Mouse (Mus musculus): ENCODE data around the gene Hp.

Gene Hp

DNA sequence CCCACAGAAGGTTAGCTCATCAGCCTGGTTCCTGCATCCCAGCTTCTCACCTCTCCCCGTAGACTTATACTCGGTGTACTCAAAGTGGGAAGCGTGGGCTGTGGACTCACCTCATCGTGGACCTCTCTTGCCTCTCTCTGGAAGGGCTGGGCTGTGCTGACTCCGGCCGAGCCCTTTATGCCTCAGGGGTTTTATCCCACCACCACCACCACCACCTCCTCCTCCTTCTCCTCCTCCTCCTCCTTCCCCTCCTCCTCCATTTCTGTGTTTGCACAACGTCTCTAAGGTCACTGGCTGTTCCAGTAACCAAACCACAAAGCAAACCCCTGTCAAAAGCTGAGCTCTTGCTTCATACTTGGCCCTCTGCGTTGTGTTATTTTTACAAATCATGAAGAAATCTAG, at the start of gene Hp:
Gene Hp (minus strand): TSS at position 273 of the 402 bp plus-strand sequence.
- no peak for DNase-seq (ENCODE audit: low read depth)

DNA sequence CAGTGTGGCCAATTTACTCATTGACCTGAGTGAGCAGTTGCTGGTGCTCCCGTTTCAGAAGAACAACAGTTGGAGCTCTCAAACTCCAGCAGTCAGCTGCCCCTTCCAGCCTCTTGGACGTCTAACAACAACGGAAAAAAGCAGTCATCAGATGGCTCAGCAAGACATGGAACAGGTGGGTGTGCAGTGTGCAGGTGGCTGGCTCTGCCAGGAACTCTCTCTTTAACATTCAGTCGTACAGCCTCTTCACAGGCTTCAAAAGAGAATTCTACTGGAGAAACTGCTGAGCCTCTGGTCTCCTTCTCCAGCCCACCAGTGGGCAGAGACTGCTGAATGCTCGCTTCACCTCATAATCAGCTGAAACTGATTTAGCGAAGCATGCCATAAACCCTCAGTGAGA, 49.7 kb upstream of the Hp start:
- DNase-seq (ENCODE audit: low read depth) = no peak

DNA sequence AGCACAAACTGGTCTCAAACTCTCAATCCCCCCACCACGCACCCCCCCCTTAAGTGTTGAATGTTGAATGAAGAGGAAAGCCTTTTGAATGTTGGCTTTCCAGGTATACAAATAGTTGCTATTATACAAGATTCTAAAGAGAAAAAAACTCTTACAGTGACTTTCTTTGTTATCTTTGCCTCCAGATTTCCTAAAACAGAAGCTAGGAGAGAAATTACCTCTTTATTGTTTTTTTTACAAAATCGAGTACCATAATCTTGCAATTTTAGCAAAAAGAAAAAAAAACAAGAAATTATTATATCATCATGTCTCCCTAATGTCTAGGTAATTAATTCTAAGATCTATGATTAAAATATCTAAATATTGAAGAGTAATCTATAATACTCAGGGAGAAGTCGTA, 36.6 kb upstream of the Hp start:
- DNase-seq (ENCODE audit: low read depth) = no peak

DNA sequence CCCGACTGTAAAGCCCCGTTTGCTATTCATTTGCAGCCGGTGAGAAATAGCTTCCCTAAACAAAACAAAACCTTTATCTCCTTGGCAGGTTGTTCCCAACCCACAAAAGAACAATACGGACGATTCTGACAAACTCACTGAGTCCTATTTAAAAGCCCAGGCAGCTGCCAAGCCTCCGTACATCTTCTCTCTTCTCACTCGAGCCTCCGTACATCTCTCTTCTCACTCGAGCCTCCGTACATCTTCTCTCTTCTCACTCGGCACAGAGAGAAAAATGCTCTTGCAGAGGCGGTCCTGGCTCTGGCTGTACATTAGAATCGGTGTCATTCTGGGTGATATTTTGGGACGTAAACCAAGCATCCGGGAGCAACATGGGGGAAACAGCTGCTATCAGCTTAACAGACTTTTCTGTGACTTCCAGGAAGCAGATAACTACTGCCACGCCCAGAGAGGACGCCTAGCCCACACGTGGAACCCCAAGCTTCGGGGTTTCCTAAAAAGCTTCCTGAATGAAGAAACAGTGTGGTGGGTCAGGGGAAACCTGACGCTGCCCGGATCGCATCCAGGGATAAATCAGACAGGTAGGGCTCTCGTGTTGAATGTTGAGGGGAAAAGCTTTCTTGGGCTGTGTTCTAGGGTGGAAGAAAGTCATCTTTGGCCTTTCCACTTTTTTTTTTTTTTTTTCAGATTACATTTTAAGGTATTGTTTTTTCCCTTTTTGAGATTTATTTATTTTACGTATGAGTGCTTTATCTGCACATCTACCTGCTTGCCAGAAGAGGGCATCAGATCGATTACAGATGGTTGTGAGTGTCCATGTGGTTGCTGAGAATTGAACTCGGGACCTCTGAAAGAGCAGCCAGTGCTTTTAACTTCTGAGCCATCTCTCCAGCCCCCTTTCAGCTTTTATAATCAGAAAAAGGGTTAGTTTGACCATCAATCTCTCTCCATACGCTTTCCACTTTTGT, 35.6 kb upstream of the Hp start, which contains the start of gene Pkd1l3:
Gene Pkd1l3 (plus strand): TSS at position 275 of the 968 bp plus-strand sequence.
- peak; percentile 51 for DNase-seq (ENCODE audit: low read depth)

DNA sequence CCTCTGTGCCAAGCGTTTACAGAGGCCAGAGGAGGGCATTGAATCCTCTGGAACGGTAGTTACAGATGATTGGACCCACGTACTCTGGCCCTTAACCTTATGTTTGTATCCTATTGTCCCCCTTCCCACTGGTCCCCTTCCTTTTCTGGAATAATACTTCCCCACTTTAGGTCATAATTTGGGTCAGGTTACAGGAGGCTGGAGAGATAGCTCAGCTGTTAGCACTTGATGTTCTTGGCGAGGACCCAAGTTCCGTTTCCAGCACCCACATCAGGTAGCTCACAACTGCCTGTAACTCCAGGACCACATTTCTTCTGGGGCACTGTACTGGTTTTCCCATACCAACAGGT, 30.2 kb upstream of the Hp start:
- peak; percentile 34 for DNase-seq (ENCODE audit: low read depth)

DNA sequence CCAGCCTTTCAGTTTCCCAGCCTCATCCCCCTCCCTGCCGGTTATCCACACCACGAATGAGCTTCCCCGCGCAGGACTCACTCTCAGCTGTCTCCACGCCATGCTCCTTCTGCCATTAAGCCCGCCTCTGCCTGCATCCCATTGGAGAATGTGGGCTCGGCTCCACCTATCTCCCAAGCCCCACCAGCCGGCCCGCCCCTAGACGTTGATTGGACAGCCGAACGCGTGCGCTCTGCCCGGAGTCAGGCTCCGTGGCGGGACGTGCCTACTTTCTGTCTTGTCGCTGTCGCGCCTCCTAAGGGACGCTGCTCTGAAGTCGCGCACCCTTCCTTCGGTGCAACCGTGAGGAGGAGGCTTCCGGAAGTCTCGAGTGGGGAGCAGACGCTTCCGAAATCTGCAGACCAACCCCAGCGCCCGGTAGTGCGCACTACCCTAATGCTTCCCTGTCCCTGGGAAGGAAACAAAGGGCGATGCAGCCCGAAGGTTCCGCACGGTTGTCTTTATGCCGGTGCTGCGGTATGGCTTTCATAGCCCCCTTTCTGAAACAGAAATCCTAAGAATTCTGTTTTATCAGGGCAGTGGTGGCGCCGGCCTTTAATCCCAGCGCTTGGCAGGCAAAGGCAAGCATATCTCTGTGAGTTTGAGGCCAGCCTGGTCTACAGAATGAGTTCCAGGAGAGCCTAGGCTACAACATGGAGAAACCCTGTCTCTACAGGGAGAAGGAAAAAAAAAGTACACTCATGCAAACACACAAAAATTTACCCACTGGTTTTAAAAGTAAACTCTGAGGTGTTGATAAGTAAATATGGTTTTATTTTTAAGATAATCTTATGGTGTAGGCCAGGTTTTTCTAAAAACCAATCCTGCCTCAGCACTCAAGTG, 29.5 kb upstream of the Hp start, which contains the start of gene Dhodh:
Gene Dhodh (minus strand): TSS at position 403 of the 882 bp plus-strand sequence.
- peak; percentile 93 for DNase-seq (ENCODE audit: low read depth)

DNA sequence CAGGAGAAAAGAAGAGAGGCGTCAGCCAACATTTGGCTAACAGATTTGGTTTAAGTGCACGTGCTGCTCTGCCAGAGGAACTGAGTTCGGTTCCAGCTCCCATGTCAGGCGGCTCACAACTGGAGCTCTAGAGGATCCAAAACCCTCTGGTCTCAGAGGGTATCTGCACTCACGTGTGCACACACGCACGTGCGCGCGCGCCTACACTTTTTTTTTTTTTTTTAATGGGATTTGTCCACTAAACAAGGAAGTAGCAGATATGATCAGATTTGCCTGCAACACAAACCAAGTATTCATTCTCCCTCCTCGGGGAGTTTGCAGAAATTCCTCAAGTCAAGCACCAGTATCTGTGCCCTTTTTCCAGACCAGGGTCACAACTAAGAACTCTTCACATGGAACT, 28.7 kb upstream of the Hp start:
- DNase-seq (ENCODE audit: low read depth) = no peak

DNA sequence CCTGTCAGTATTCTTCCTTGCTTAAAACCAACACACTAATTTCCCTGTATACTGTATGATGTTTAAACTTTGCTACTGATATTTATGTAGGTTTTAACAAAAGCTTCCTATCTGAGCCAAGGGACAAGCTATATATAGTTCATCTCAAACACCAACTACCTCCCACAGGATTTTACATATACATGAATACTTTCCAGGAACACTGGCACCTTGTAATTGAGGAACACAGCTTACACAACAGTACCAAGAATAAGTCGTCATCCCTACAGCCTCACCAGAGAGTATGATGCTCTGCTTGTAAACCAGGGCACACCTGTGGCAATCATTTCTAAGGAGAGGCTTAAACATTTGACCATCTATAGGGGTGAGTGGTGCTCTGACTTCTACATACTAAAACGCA, 27.8 kb upstream of the Hp start:
- no peak for DNase-seq (ENCODE audit: low read depth)

DNA sequence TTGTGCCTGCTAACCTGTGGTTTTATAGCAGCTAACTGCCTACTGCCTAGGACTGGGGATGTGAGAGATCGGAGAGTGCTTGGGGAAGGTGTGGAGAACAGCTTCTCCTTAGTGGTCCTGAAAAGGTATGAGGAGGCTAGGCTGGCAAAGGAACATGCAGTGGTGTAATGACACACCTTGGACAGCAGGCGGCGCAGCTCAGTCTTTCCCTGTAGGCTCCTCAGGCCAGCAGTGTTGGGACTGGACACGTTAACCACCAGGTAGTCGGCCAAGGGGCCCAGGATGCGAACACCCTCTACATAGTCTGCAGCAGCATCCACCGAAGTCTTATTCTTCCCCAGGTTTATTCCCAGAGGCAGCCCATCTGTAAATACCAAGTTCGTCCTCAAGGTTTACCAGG, 16.9 kb upstream of the Hp start:
- peak; percentile 50 for DNase-seq (ENCODE audit: low read depth)

DNA sequence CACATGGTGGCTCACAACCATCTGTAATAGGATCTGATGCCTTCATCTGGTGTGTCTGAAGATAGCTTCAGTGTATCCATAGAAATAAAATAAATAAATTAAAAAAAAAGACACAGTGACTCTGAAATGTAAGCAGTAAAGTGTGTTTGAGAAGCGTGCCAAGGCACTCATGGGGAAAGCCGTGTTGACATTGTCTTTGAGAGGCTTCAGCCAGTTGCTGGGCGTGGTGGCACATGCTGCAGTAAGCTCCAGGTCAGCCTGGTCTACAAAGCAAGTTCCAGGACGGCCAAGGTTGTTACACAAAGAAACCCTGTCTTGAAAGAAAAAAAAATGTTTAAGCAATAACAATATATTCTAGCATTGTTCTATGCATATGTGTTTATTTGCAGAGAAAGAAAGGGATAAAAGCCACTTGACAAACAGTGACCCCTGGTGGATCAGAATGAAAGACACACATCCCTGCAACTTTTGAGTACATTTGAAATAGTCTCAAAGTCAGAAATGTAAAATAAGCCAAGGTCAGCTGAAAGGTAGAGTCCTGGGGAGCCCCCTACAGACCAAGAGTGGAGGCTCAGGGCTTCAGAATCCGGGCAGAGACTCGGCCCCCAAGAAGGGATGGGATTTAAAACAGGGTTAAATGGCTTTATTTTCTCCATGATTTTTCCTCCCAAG, 14.3 kb upstream of the Hp start:
- peak; percentile 44 for DNase-seq (ENCODE audit: low read depth)

DNA sequence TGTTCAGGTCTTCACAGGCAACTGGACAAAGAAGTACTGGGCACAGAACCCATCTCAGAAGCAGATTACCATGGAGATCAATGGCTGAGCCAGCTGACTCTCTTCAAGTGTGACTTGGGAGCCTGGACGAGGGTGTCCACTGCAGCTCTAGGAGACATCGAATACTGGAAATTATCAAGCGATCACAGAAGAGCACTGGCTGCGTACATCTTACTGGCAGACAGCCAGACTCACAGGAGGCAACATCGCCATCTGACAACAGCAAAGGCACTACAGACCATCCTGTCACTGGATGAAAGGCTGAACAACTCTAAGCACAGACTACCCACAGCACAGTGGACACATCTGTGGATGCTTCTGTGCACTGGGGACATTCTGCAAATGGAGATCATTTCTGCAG, 13.2 kb upstream of the Hp start:
- DNase-seq (ENCODE audit: low read depth) = no peak

DNA sequence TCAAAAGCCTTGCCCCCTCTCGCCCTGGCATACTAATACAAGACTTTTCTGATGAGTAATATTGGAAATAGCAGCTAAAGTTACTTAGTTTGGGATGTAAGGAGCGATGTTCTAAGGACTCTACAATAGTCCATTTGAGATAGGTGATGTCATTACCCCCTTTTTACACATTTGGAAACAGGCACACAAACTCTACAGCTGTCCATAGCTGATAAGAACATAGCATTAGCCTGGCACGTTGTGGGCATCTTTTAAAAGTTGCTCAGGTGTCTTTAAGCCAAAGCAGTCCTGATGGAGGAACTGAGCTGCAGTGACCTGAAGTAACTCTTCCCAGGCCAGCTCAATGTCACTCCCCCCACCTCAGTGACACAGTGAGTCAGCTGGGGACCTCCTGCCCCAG, 12.4 kb upstream of the Hp start:
- DNase-seq (ENCODE audit: low read depth) = no peak

DNA sequence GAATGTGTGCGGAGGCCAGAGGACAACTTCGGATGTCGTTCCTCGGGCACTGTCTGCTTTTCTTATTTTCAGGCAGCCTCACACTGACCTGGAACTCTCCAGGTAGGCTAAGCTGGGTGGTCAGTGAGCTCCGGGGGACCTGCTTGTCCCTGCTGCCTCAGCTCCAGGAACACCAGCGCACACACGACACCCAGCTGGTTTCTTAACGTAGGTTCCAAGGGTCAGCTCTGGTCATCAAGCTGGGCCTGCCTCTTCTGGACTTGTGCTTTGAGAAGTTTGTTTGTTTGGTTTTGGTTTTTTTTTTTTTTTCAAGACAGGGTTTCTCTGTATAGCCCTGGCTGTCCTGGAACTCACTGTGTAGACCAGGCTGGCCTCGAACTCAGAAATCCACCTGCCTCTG, 11.9 kb upstream of the Hp start:
- DNase-seq (ENCODE audit: low read depth) = no peak

DNA sequence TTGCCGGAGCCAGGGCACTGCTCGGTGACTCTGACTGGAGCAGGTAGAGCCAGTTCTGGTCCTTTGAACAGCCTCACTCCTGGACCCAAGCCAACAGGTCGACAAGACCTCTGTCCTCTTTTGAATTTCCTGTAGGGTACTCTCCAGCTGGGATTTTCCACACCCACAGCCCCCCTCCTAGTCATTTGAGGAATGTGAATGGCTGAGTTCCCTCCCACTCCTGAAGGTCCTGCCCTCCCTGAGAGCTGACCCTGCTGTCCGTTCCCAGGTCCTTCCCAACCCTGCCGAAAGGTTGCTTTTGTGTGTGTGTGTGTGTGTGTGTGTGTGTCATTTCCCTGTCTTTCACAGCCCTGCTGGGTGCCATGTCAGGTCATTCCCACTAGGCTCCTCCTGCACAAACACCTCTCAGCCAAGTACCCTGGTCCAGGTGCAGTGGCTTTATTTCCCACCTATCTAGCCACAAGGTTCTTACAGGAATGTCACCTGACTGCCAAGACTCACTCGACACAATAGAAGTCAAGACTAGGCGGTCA, 8.1 kb upstream of the Hp start:
- DNase-seq (ENCODE audit: low read depth) = no peak

DNA sequence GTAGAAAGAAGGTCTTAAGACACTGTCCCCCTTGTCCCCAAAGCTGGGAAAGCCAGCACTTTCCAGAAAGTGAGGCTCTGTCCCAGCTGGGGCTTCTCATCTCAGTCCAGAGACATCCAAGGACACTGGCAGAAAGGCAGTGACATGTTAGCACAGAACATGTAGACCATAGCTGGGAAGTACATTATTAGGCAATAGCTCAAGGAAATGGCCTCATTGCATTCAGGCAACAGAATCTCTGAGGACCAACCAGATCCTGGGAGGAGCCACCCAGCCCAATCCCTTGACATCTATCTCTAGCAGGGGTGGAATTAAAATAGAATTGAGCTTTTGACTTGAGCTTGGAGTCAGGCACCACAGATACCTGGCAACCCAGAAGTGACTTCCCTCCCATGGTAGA, 6.7 kb upstream of the Hp start:
- no peak for DNase-seq (ENCODE audit: low read depth)

DNA sequence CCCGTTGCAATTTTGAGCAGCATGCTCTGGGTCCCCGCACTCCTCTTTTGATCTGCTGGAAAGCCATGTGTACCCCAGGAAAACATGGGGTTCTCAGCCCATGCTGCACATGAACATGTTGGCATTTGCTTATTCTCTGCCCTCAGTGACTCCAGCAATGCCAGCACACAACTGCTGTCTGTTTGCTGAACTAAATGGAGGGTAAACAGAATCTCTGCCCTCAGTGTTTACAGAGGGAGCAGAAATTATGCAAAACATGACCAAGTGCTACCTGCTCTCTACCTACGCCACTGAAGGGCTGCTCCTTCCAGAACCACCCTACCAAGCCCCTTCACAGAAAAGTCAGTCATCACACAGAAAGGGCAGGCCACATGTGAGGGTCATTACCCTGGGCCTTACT, 5.9 kb upstream of the Hp start:
- DNase-seq (ENCODE audit: low read depth) = no peak

DNA sequence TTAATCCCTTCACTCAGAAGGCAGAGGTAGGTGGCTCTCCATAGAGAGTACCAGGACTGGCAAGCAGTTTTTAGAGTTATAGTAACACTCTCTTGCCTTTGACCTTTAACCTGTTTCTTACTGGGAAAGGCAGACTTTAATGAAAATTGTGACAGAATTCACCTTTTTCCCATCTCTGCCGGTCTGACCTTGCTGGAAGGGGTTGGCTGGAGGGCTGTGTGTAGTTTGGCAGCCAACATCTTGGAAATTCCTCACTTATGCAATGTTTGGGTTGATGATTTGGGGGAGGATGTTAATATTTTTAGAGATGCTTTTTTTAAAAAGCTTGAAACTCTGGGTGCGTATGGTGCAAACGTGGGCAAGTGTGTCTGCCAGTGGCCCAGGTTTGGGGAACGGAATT, 5.3 kb upstream of the Hp start:
- no peak for DNase-seq (ENCODE audit: low read depth)

DNA sequence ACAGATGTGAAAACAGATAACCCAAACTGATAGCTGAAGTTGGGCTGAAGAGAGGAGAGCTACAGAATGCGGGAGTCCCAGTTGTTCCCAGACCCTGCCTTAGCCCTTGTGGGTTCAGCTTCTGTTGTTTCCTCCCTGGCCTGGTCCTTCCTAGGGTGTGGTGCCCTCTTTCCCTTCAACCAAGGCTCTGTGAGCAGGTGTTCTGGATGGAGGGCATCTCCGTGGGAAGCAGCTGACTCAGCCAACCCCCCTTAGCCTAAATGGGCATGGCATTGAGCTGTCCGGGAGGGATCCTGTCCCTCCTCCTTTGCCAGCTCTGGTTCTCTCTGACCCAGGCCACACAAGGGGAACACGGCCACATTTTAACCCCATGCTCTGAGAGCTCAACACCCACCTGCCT, 2.7 kb downstream of the Hp start:
- no peak for DNase-seq (ENCODE audit: low read depth)

DNA sequence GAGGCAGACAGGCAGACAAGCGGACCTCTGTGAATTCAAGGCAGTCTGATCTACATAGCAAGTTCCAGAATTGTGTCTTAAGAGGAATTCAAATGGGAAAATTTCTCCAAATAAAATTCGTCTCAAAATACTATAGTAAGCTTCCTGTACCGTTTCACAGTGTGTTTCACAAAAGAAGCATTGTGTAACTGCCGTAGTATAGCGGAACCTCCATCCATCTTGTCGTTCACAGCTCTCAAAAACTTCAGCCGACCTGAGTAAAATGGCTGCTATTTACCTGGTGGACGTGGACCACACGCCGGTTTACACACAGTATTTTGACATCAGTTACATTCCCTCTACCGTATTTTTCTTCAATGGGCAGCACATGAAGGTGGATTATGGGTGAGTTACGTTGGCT, 7.8 kb downstream of the Hp start:
- no peak for DNase-seq (ENCODE audit: low read depth)

DNA sequence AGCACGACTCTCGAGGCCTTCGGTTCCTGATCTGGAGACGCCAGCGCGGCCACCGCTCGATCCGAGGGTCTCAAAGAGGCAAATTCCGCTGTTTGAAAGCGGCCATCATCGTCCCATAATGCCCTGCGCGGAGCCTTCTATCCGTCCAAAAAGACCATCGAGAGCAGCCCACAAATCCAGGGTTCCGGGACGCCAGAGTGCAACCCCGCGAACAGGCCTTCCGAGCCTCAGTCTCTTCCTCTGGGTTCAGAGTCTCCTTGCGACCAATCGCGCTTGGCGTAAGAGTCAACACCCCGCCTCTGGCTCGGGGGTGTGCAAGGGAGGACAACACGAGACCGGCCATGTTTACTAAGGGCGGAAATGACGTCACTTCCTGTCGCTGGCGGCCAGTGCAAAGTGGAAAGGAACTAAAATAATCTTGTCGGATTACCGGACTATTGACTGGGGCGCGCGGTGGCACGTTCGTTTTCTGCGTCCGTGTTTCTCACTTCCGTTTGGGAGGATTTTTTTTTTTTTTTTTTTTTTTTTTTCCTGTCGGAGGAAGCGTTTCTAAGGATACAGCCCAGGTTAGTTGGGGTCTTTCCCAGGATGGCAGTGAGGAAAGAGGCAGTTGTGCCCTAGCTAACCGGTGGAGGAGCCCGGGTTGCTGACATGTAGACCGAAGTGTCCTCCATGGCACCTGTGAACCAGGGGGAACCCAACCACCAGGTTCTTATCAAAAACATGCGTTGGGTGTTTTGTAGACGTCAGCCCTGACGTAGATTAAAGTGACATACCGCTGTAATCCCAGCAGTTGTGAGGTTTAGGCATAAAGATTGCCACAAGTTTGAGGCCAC, 13.3 kb downstream of the Hp start, which contains the start of the genes Dhx38 and Txnl4b:
Gene Dhx38 (minus strand): TSS at position 364 of the 836 bp plus-strand sequence.
Gene Txnl4b (plus strand): TSS at position 395 of the 836 bp plus-strand sequence.
- DNase-seq (ENCODE audit: low read depth) = peak; percentile 99

DNA sequence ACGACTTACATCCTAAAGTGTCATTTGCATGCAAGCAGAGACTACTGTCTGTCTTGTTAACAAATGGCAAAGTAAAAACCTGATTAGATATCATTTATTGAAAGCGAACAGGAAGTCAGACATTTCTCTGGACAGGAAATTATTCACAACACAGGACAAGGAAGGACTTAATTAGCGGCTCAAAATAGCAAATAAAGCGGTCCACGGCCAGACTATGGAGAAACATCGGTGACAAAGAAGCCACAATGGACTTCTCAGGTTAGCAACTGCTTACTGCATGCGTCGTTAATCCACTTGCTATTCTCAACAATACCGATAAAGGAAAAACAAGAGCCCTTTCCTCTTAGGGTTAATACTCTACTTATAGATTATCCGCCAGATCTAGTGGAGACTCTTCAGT, 14.2 kb downstream of the Hp start:
- DNase-seq (ENCODE audit: low read depth) = peak; percentile 15

Data from c-Kit-positive CD71-positive TER-119-negative erythroid progenitor cells, embryonic 14.5 days (primary cell).